Mouse (Mus musculus) MEL (cell line): Measurements from ENCODE around the gene 2010300C02Rik. TPM values are rescaled to one million over a fixed set of nuclear protein-coding genes. Genes with fewer than 3 reads are reported as not detected.
"Not testable (repeated sequence)": the region's sequence is repeated elsewhere in the genome, so short reads cannot be mapped to it uniquely, and the experiment has no call there.

Experiments used
- DNase-seq: peaks from one replicate; pipeline ENCODE4 v3.0.0; 2011; ENCODE audit warnings: low read depth, low spot score
- H3K27ac ChIP-seq: 2 replicates; pipeline ENCODE4 v1.5.1; 2012; ENCODE audit warnings: low read depth, mild to moderate bottlenecking, control low read depth, low read length, moderate library complexity; ENCODE audit not compliant: control insufficient read depth
- H3K27me3 ChIP-seq, 2 experiments: fragments of 150-350 bp in 1 of 2; sonication (generic) in 1 of 2; 2 replicates each; pipeline ENCODE4 v1.6.1; 2012; ENCODE audit warnings: low read length in 2 of 2, mild to moderate bottlenecking in 2 of 2, improper control_type of control experiment in 1 of 2, moderate library complexity in 1 of 2; ENCODE audit not compliant: insufficient read depth in 2 of 2, control insufficient read depth in 1 of 2
- H3K36me3 ChIP-seq, 2 experiments: 2 replicates each; pipeline ENCODE4 v1.6.1; 2012 to 2014; ENCODE audit warnings: low read length in 2 of 2, improper control_type of control experiment in 1 of 2, inconsistent platforms in 1 of 2, mild to moderate bottlenecking in 1 of 2; ENCODE audit not compliant: insufficient read depth in 2 of 2, control insufficient read depth in 1 of 2
- H3K4me1 ChIP-seq, 2 experiments: fragments of 150-350 bp in 1 of 2; sonication (generic) in 1 of 2; 2 replicates each; pipeline ENCODE4 v1.6.1; 2012; ENCODE audit warnings: low read length in 2 of 2, improper control_type of control experiment in 1 of 2, mild to moderate bottlenecking in 1 of 2; ENCODE audit not compliant: insufficient read depth in 2 of 2, control insufficient read depth in 1 of 2
- H3K4me3 ChIP-seq, 2 experiments: fragments of 150-350 bp in 1 of 2; sonication (generic) in 1 of 2; 2 replicates each; pipeline ENCODE4 v1.5.1; 2012; ENCODE audit warnings: low read depth in 2 of 2, low read length in 2 of 2, mild to moderate bottlenecking in 2 of 2, moderate library complexity in 2 of 2, control low read depth in 1 of 2, improper control_type of control experiment in 1 of 2; ENCODE audit not compliant: control insufficient read depth in 1 of 2, insufficient read depth in 1 of 2
- H3K79me2 ChIP-seq: 2 replicates; pipeline ENCODE4 v1.6.1; 2012; ENCODE audit warnings: mild to moderate bottlenecking, low read length, moderate library complexity; ENCODE audit not compliant: control insufficient read depth, poor library complexity, insufficient read depth
- H3K9ac ChIP-seq: 2 replicates; pipeline ENCODE4 v1.6.1; 2012; ENCODE audit warnings: low read depth, mild to moderate bottlenecking, control low read depth, low read length, moderate library complexity; ENCODE audit not compliant: control insufficient read depth, poor library complexity, severe bottlenecking
- H3K9me3 ChIP-seq: fragments of 150-350 bp; sonication (generic); replicated peaks from 2 replicates; pipeline ENCODE4 v1.6.1; 2012; ENCODE audit warnings: mild to moderate bottlenecking, low read length, improper control_type of control experiment, moderate library complexity; ENCODE audit not compliant: insufficient read depth
- CHD1 ChIP-seq: IDR thresholded peaks from 2 replicates; pipeline ENCODE4 v1.6.1; 2012; ENCODE audit warnings: low read depth, mild to moderate bottlenecking, inconsistent platforms, low read length, improper control_type of control experiment
- E2F4 ChIP-seq: IDR thresholded peaks from 2 replicates; pipeline ENCODE4 v1.6.1; 2011; ENCODE audit warnings: low read depth, low read length, improper control_type of control experiment, borderline replicate concordance
- EP300 ChIP-seq, 2 experiments: IDR thresholded peaks; 2 replicates each; pipeline ENCODE4 v1.6.1; 2011; ENCODE audit warnings: improper control_type of control experiment in 2 of 2, low read length in 2 of 2, low read depth in 1 of 2, mild to moderate bottlenecking in 1 of 2
- ETS1 ChIP-seq: IDR thresholded peaks from 2 replicates; pipeline ENCODE4 v1.6.1; 2012; ENCODE audit warnings: low read depth, mild to moderate bottlenecking, inconsistent platforms, low read length, improper control_type of control experiment, moderate library complexity
- GATA1 ChIP-seq: IDR thresholded peaks from 2 replicates; pipeline ENCODE4 v1.6.1; 2011; ENCODE audit warnings: low read depth, low read length, improper control_type of control experiment
- JUND ChIP-seq: IDR thresholded peaks from 2 replicates; pipeline ENCODE4 v1.6.1; 2011; ENCODE audit warnings: low read depth, mild to moderate bottlenecking, improper control_type of control experiment, low read length
- RCOR1 ChIP-seq: IDR thresholded peaks from 2 replicates; pipeline ENCODE4 v1.6.1; 2012; ENCODE audit warnings: low read depth, mild to moderate bottlenecking, inconsistent platforms, low read length, improper control_type of control experiment
- TAL1 ChIP-seq: IDR thresholded peaks from 2 replicates; pipeline ENCODE4 v1.6.1; 2012; ENCODE audit warnings: mild to moderate bottlenecking, inconsistent platforms, low read length, moderate library complexity, mixed read lengths
- UBTF ChIP-seq: IDR thresholded peaks from 2 replicates; pipeline ENCODE4 v1.6.1; 2012; ENCODE audit warnings: low read depth, mild to moderate bottlenecking, inconsistent platforms, low read length, improper control_type of control experiment, moderate library complexity, borderline replicate concordance; ENCODE audit not compliant: insufficient read depth
- ZMIZ1 ChIP-seq: IDR thresholded peaks from 2 replicates; pipeline ENCODE4 v1.6.1; 2012; ENCODE audit warnings: low read depth, mild to moderate bottlenecking, inconsistent platforms, low read length, improper control_type of control experiment, moderate library complexity
- polyA plus RNA-seq, 2 experiments: library from polyadenylated mRNA; stranded (reverse) in 1 of 2; unstranded in 1 of 2; fragments of >175 nt in 1 of 2; fragments of >200 nt in 1 of 2; gene quantifications; 2 replicates each; pipeline versions ENCODE4 v1.2.1 to v1.2.4; 2012; ENCODE audit warnings: low replicate concordance in 2 of 2, low read depth in 1 of 2; ENCODE audit not compliant: insufficient read length in 2 of 2, insufficient read depth in 1 of 2, missing spikeins in 1 of 2
- total RNA-seq: library from RNA; depleted of rRNA; stranded (reverse); fragments of 300-350 nt; gene quantifications from 2 replicates; pipeline ENCODE4 v1.2.3, GENCODE M21; 2012

Gene 2010300C02Rik
- total and polyA plus RNA-seq, 3 experiments = not detected

DNA sequence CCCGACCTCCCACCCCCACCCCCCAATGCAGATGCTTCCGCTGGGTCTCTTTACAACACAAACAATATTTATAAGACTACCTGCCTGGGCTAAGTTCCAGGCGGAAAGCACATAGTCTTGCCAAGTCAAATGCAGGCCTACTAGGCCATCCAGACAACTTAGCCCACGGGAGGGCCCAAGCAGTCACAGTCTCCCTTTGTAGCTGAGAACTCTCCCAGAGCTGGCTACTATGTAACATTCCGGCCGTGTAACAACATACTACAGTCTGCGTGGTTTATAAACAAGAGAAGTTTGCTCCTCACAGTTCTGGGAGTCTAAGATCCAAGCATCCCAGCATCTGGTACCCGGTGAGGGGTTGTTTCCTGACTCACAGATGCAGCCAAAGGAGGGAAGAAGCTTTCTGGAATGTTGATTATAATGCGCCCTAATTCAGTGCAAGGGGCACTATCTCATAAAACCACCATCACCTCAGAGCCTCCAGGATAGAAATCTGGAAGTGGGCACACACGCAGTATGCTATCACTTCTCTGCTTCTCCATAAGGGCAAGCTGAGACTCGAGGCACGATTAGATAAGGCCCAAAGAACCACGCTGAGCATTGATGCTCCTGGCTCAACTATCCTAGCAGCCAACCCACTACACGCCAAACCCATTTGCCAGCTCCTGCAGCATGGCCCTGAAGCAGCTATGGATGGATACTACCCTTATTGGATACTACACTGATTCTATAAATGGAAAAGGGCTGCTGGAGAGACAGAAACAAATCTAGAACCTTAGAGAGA is 2.3 kb downstream of the 2010300C02Rik start:
- TF ChIP-seq RCOR1 (no peak), UBTF (no peak), E2F4 (no peak), CHD1 (no peak), TAL1 (no peak)
- peaks cover 0 to 3% of the 10 kb centered on the region in 2 experiments; a peak in 2 of 4 replicates for H3K36me3 ChIP-seq
- H3K9ac ChIP-seq = no peak overlapping the region
- H3K4me1 ChIP-seq = peaks cover 0 to 2% of the 10 kb centered on the region in 2 experiments; a peak in 2 of 4 replicates
- H3K27me3 ChIP-seq = peaks cover 5 to 10% of the 10 kb centered on the region in 2 experiments; a peak in 3 of 4 replicates
- DNase-seq = no peak
- no peaks in the 10 kb centered on the region for H3K9me3 ChIP-seq
- no peak overlapping the region for H3K27ac ChIP-seq
- H3K4me3 ChIP-seq = no peak overlapping the region
- no peaks in the 10 kb centered on the region for H3K79me2 ChIP-seq

DNA sequence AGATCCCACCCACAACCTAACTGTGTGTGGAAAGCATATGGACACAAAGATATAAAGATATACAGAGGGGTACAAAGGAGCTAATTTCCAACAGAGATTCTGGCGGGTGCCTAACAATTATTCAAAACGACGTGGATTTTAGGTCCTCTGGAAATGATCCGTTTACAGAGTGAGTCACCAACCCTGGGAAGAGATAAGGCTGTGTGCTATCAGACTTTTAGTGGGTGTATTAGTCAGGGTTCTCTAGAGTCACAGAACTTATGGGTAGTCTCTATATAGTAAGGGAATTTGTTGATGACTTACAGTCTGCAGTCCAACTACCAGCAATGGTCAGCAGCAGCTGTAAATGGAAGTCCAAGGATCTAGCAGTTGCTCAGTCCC is 7.5 kb downstream of the 2010300C02Rik start:
- Histone ChIP-seq H3K27ac (peak overlapping the region; percentile 24), H3K36me3 (peaks cover 0 to 14% of the 10 kb centered on the region in 2 experiments; a peak in 2 of 4 replicates), H3K4me1 (peaks cover 8 to 26% of the 10 kb centered on the region in 2 experiments), H3K4me3 (peak overlapping the region in 1 of 2 experiments; percentile 42; a peak in 1 of 4 replicates)
- H3K9ac ChIP-seq, H3K27me3 ChIP-seq, H3K79me2 ChIP-seq, H3K9me3 ChIP-seq: not testable (repeated sequence)
- peak; percentile 62 for DNase-seq
- TF ChIP-seq EP300 (IDR thresholded peaks at IDR 0.05; ENCODE audit: low read depth in 1 of 2, low read length in 2 of 2) (peak; percentile 65 to 85), ETS1 (peak; percentile 59), RCOR1 (peak; percentile 43; the same call in 1 of the 2 replicates), GATA1 (peak; percentile 89), JUND (peak; percentile 77)

DNA sequence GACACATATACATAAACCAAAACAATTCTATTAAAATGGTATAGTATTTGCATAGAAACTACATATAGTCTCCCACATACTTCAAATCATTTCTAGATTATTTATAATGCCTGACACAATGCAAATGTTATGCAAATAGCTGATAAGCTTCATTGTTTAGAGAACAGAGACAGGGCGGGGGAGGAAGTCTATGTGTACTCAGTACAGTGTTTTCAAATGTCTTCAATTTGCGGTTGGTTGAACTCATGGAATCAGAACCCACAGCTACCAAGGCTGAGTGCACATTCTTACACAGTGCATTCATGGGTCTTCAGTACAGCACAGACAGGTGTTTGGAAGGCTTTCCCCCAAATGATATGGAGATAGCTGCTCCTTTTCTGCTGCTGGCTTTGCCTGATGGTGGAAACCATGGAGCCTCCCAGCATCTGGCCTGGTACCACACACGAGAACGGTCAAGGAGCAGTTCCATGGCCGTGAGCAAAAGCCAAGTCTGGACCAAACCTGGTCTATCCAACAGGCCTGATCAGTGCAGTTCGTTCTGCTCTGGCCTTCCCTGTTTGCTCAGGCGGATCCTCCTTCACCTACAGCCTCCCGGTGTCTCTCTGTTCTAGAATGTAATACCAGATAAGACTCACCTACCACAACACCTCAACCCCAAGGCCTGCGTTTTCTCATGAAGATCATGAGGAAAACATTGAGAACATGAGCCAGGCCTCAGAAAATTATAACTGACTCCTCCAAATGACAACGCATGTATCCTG is 8.1 kb downstream of the 2010300C02Rik start:
- peak; percentile 59 for DNase-seq
- Histone ChIP-seq H3K9ac (0 out of 2 replicates have a peak overlapping the region, but pooled peaks have one; percentile 4), H3K36me3 (peaks cover 0 to 14% of the 10 kb centered on the region in 2 experiments; a peak in 2 of 4 replicates), H3K9me3 (no peaks in the 10 kb centered on the region), H3K4me3 (peak overlapping the region; percentile 1 to 42; a peak in 1 of 4 replicates), H3K4me1 (peaks cover 8 to 26% of the 10 kb centered on the region in 2 experiments), H3K79me2 (no peaks in the 10 kb centered on the region), H3K27me3 (no peaks in the 10 kb centered on the region), H3K27ac (peak overlapping the region; percentile 24)
- peak; percentile 62 for TF ChIP-seq GATA1
- TF ChIP-seq ZMIZ1 = no peak
